Comparison of ENCODE assay signal across 13 mouse cellular contexts in genomic region chr11:29647568-29648319, GRCm38 (mm10). TPM values are rescaled to one million over a fixed set of nuclear protein-coding genes. Genes with fewer than 3 reads are reported as not detected.
A peak's percentile ranks its signal among the peaks of the same experiment; 100 is the strongest.
DNase-seq lines count a peak whose midpoint lies in the region; ATAC-seq and TF ChIP-seq lines count a peak whose summit lies in the region.
"Had no signal": no experiment of that assay in that cellular context is flagged by ENCODE, and none has a peak within 500 bp of the region (broad histone marks: within the 10 kb centered on the region; RNA-seq: fewer than 3 reads in every experiment).

No protein-coding gene starts in this region.

- dilution Hi-C loops in CH12.LX (cut with MboI; ENCODE audit: extremely low pct_ligation_motif_present, extremely low pct_unique_long_range_greater_than_20kb, low sequenced_read_pairs): no loop called here

- no peaks in the 10 kb centered on the region for H3K36me3 ChIP-seq in heart, postnatal 0 days (replicated peaks; ENCODE audit: control insufficient read depth, insufficient read depth, low read length)
- H3K36me3 ChIP-seq in CH12.LX (replicated peaks in 1 of 2; ENCODE audit: control insufficient read depth in 1 of 2, insufficient read depth in 1 of 2, low read length in 1 of 2): no peaks in the 10 kb centered on the region
- H3K36me3 ChIP-seq: embryonic facial prominence, embryonic 13.5 days; hindbrain, embryonic 13.5 days had no signal

- no peak overlapping the region for H3K9ac ChIP-seq in heart, postnatal 0 days (replicated peaks; ENCODE audit: low read depth, low read length)
- H3K9ac ChIP-seq in CH12.LX (ENCODE audit: insufficient read depth, low read depth): peak overlapping the region; percentile 69
- H3K9ac ChIP-seq: embryonic facial prominence, embryonic 13.5 days; hindbrain, embryonic 13.5 days had no signal

- TF ChIP-seq POLR2A in CH12.LX (IDR thresholded peaks at IDR 0.05; ENCODE audit: low read depth, low read length): peak; percentile 27

- H3K4me3 ChIP-seq in heart, postnatal 0 days (ENCODE audit: low read depth, low read length): peak overlapping the region; percentile 14; the same call in 1 of the 2 replicates
- H3K4me3 ChIP-seq in CH12.LX (replicated peaks in 1 of 3; ENCODE audit: low read depth in 2 of 3, low read length in 2 of 3, poor library complexity in 1 of 3): peak overlapping the region; percentile 29 to 56 (median 38)
- H3K4me3 ChIP-seq: embryonic facial prominence, embryonic 13.5 days; hindbrain, embryonic 13.5 days had no signal

- WGBS in heart, postnatal 0 days: 41% methylated on average over 6 of the region's 6 CpGs

- no peak for TF ChIP-seq EP300 in heart, postnatal 0 days (IDR thresholded peaks at IDR 0.05; ENCODE audit: low read depth)
- TF ChIP-seq EP300 in CH12.LX (IDR thresholded peaks at IDR 0.05; ENCODE audit: low read length): peak; percentile 58

- in situ Hi-C loops in CH12.LX (cut with MboI; ENCODE audit: low pct_ligation_motif_present, low pct_unique_long_range_greater_than_20kb, low sequenced_read_pairs): no loop called here

- TF ChIP-seq CTCF in heart, postnatal 0 days (IDR thresholded peaks at IDR 0.05; ENCODE audit: low read depth): no peak
- no peak for TF ChIP-seq CTCF in CH12.LX (conservative IDR thresholded peaks at IDR 0.05 in 1 of 2, IDR thresholded peaks at IDR 0.05 in 1 of 2; ENCODE audit: low read depth in 2 of 2, low read length in 2 of 2)

- H3K27me3 ChIP-seq in heart, postnatal 0 days (ENCODE audit: control insufficient read depth, insufficient read depth, low read length): no peaks in the 10 kb centered on the region
- no peaks in the 10 kb centered on the region for H3K27me3 ChIP-seq in CH12.LX (replicated peaks)
- H3K27me3 ChIP-seq: embryonic facial prominence, embryonic 13.5 days; hindbrain, embryonic 13.5 days had no signal

- H3K9me3 ChIP-seq in heart, postnatal 0 days (replicated peaks; ENCODE audit: control insufficient read depth, low read length): no peaks in the 10 kb centered on the region
- H3K9me3 ChIP-seq in CH12.LX (replicated peaks; ENCODE audit: low read length): no peaks in the 10 kb centered on the region
- H3K9me3 ChIP-seq: embryonic facial prominence, embryonic 13.5 days; hindbrain, embryonic 13.5 days had no signal

- H3K4me1 ChIP-seq in heart, postnatal 0 days (ENCODE audit: control insufficient read depth, insufficient read depth): peaks cover 18% of the 10 kb centered on the region
- peaks cover 16 to 47% of the 10 kb centered on the region in 2 experiments for H3K4me1 ChIP-seq in CH12.LX (ENCODE audit: control insufficient read depth in 1 of 2, insufficient read depth in 2 of 2)
- H3K4me1 ChIP-seq: embryonic facial prominence, embryonic 13.5 days; hindbrain, embryonic 13.5 days had no signal

- no peak; the same call in 1 of the 2 replicates for ATAC-seq in heart, postnatal 0 days (ENCODE audit: insufficient read depth, low read depth)
- ATAC-seq in erythroid progenitor cell, adult 5-6 weeks (replicated peaks; ENCODE audit: low FRiP score, poor library complexity, severe bottlenecking): peak; percentile 64
- peak; percentile 78 for ATAC-seq in monocyte, adult 5-6 weeks (replicated peaks; ENCODE audit: insufficient number of reproducible peaks, low FRiP score, low TSS enrichment, poor library complexity, severe bottlenecking)
- ATAC-seq: midbrain, embryonic 16.5 days had no signal

- no peaks in the 10 kb centered on the region for H3K79me2 ChIP-seq in CH12.LX (replicated peaks; ENCODE audit: control insufficient read depth, extremely low read depth, insufficient read depth, poor library complexity, severe bottlenecking)

- no peak for DNase-seq in heart, postnatal 0 days (ENCODE audit: low spot score)
- DNase-seq in heart, postnatal 4 days: no peak
- DNase-seq in CH12.LX (ENCODE audit: extremely low read depth): peak; percentile 83
- no peak for DNase-seq in layer of hippocampus, postnatal 14 days (ENCODE audit: low spot score in 2 of 2)
- no peak for DNase-seq in thymus, postnatal 4 days
- DNase-seq in neural tube, embryonic 10.5 days (ENCODE audit: extremely low spot score, low spot score): no peak
- DNase-seq: kidney, postnatal 25 days; thymus, adult 18-20 months had no signal

- TF ChIP-seq RAD21 in CH12.LX (IDR thresholded peaks at IDR 0.05; ENCODE audit: low read depth, low read length): no peak

- peak overlapping the region; percentile 29 for H3K4me2 ChIP-seq in heart, postnatal 0 days (ENCODE audit: low read depth, low read length)
- peak overlapping the region; percentile 99 for H3K4me2 ChIP-seq in CH12.LX (ENCODE audit: insufficient read depth, low read depth, poor library complexity, severe bottlenecking)
- H3K4me2 ChIP-seq: embryonic facial prominence, embryonic 13.5 days; hindbrain, embryonic 13.5 days had no signal

- peak overlapping the region; percentile 23; the same call in 1 of the 2 replicates for H3K27ac ChIP-seq in heart, postnatal 0 days (ENCODE audit: low read depth)
- H3K27ac ChIP-seq in CH12.LX (ENCODE audit: insufficient read depth, low read depth): peak overlapping the region; percentile 69
- H3K27ac ChIP-seq: embryonic facial prominence, embryonic 13.5 days; hindbrain, embryonic 13.5 days had no signal

TF ChIP-seq in CH12.LX, 34 proteins besides CTCF, POLR2A, EP300 and RAD21 (continues in another document):
- TF ChIP-seq UBTF (IDR thresholded peaks at IDR 0.05; ENCODE audit: low read depth, low read length) (no peak), ZKSCAN1 (IDR thresholded peaks at IDR 0.05; ENCODE audit: borderline replicate concordance, low read depth, low read length) (no peak), USF1 (IDR thresholded peaks at IDR 0.05; ENCODE audit: low read depth, low read length) (no peak), PAX5 (IDR thresholded peaks at IDR 0.05; ENCODE audit: low read length) (no peak), JUN (IDR thresholded peaks at IDR 0.05; ENCODE audit: insufficient read depth, low read depth, low read length) (0 out of 2 replicates have a peak, but pooled peaks have one; percentile 37), JUND (conservative IDR thresholded peaks at IDR 0.05; ENCODE audit: low read depth, low read length) (peak; percentile 32; the same call in 1 of the 2 replicates), TBP (conservative IDR thresholded peaks at IDR 0.05; ENCODE audit: low read depth, low read length) (peak; percentile 79), SIN3A (IDR thresholded peaks at IDR 0.05; ENCODE audit: low read length) (peak; percentile 76; the same call in 1 of the 2 replicates), IRF4 (IDR thresholded peaks at IDR 0.05; ENCODE audit: low read depth, low read length) (peak; percentile 47), E2F4 (IDR thresholded peaks at IDR 0.05; ENCODE audit: insufficient replicate concordance, low read depth, low read length) (no peak), CHD1 (IDR thresholded peaks at IDR 0.05; ENCODE audit: low read depth, low read length) (0 out of 2 replicates have a peak, but pooled peaks have one; percentile 40), GABPA (IDR thresholded peaks at IDR 0.05; ENCODE audit: insufficient replicate concordance, low read depth, low read length) (no peak), MYC (IDR thresholded peaks at IDR 0.05; ENCODE audit: low read depth, low read length) (peak; percentile 13), MEF2A (IDR thresholded peaks at IDR 0.05; ENCODE audit: borderline replicate concordance, low read depth, low read length) (peak; percentile 54; the same call in 1 of the 2 replicates), USF2 (conservative IDR thresholded peaks at IDR 0.05; ENCODE audit: low read depth, low read length) (no peak), ZC3H11A (IDR thresholded peaks at IDR 0.05; ENCODE audit: low read depth, low read length) (no peak), HCFC1 (IDR thresholded peaks at IDR 0.05; ENCODE audit: low read depth, low read length) (no peak), POLR2AphosphoS2 (IDR thresholded peaks at IDR 0.05; ENCODE audit: low read depth, low read length) (no peak), ZNF384 (IDR thresholded peaks at IDR 0.05; ENCODE audit: low read depth, low read length) (no peak), NRF1 (IDR thresholded peaks at IDR 0.05; ENCODE audit: low read depth, low read length) (peak; percentile 19; the same call in 1 of the 2 replicates), KAT2A (IDR thresholded peaks at IDR 0.05; ENCODE audit: insufficient replicate concordance, low read length) (no peak), SMC3 (IDR thresholded peaks at IDR 0.05; ENCODE audit: low read depth, low read length) (no peak), MAFK (IDR thresholded peaks at IDR 0.05; ENCODE audit: insufficient replicate concordance, low read length) (no peak), ELF1 (IDR thresholded peaks at IDR 0.05; ENCODE audit: low read depth, low read length) (no peak), RCOR1 (conservative IDR thresholded peaks at IDR 0.05; ENCODE audit: low read depth, low read length) (no peak), MAX (IDR thresholded peaks at IDR 0.05; ENCODE audit: low read length) (0 out of 2 replicates have a peak, but pooled peaks have one; percentile 24), NELFE (IDR thresholded peaks at IDR 0.05; ENCODE audit: low read depth, low read length) (peak; percentile 58), TCF12 (IDR thresholded peaks at IDR 0.05; ENCODE audit: low read depth, low read length) (peak; percentile 35; the same call in 1 of the 2 replicates), ETS1 (conservative IDR thresholded peaks at IDR 0.05; ENCODE audit: low read depth, low read length) (peak; percentile 59), BHLHE40 (IDR thresholded peaks at IDR 0.05; ENCODE audit: low read depth, low read length) (peak; percentile 63), MAZ (IDR thresholded peaks at IDR 0.05; ENCODE audit: low read depth, low read length) (0 out of 2 replicates have a peak, but pooled peaks have one; percentile 2), CHD2 (IDR thresholded peaks at IDR 0.05; ENCODE audit: low read length) (no peak), ZMIZ1 (IDR thresholded peaks at IDR 0.05; ENCODE audit: low read depth, low read length) (peak; percentile 90)

RNA-seq across cellular contexts. Expression of gene Rtn4, which starts 45.0 kb away (rescaled TPM):
- 149 and 154 TPM in 2 replicates for total RNA-seq in heart, postnatal 0 days (2014; rRNA removed; ENCODE audit: low replicate concordance)
- 48.0 and 48.9 TPM in 2 replicates for polyA plus RNA-seq in heart, postnatal 0 days (2015; fragmentation: Nextera tagmentation; extraction: Ambion mirVana)
- total RNA-seq in heart, postnatal 4 days (2021): 100 to 1,000 TPM; 231 to 239 TPM
- total RNA-seq in CH12.LX (2012; rRNA removed) (95.8 and 106 TPM in 2 replicates), CH12.LX (2014; rRNA removed) (168 and 182 TPM in 2 replicates)
- 210 and 224 TPM in 2 replicates for polyA plus RNA-seq in CH12.LX (2012; ENCODE audit: insufficient read length, low read depth)
- total RNA-seq in erythroid progenitor cell, adult 5-6 weeks (2015; ENCODE audit: low replicate concordance): 48.3 and 50.7 TPM in 2 replicates
- 46.8 and 64.0 TPM in 2 replicates for total RNA-seq in erythroid progenitor cell, adult 5-6 weeks (2017; ENCODE audit: low replicate concordance)
- 151 to 197 TPM (median 169 TPM) in 3 replicates for total RNA-seq in monocyte, adult 5-6 weeks (2017)
- 100 to 1,000 TPM; 489 to 496 TPM for total RNA-seq in layer of hippocampus, postnatal 14 days (2021)
